17 mouse cellular contexts compared by ENCODE assay signal in the genomic region with DNA sequence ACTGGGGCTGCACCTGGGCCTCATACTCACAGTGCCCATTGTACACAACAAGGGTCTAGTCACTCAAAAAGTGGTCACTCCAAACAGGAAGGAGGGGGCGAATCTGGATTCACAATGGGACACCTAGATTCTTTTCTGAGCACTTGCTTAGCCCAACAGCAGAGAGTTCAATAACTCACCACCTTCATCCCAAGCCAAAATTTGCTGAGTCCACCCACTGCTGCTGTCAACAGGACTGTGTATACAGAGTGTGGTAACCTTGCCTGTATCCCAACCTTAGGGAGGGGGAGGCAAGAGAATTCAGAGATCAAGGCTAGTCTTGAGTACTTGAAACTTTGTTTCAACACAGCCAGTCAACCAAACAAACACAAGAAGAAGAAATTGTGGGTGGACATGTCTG.
DNase-seq lines count a peak whose midpoint lies in the region; ATAC-seq and TF ChIP-seq lines count a peak whose summit lies in the region.
"Had no signal": no experiment of that assay in that cellular context is flagged by ENCODE, and none has a peak within 500 bp of the region (broad histone marks: within the 10 kb centered on the region; RNA-seq: fewer than 3 reads in every experiment).

No protein-coding gene starts in this region.

- H3K27me3 ChIP-seq in forebrain, embryonic 15.5 days: no peaks in the 10 kb centered on the region
- no peaks in the 10 kb centered on the region for H3K27me3 ChIP-seq in forebrain, embryonic 12.5 days
- H3K27me3 ChIP-seq in kidney, embryonic 15.5 days: no peaks in the 10 kb centered on the region
- no peaks in the 10 kb centered on the region for H3K27me3 ChIP-seq in midbrain, embryonic 11.5 days (ENCODE audit: control insufficient read depth, insufficient read depth, low read length)
- no peaks in the 10 kb centered on the region for H3K27me3 ChIP-seq in midbrain, postnatal 0 days (ENCODE audit: insufficient read depth, low read length)
- no peaks in the 10 kb centered on the region for H3K27me3 ChIP-seq in intestine, embryonic 15.5 days (replicated peaks)
- H3K27me3 ChIP-seq: embryonic facial prominence, embryonic 13.5 days; lung, embryonic 15.5 days; midbrain, embryonic 12.5 days; neural tube, embryonic 12.5 days; Patski had no signal

- no peaks in the 10 kb centered on the region for H3K9me3 ChIP-seq in forebrain, embryonic 15.5 days
- H3K9me3 ChIP-seq in forebrain, embryonic 12.5 days: no peaks in the 10 kb centered on the region
- H3K9me3 ChIP-seq in kidney, embryonic 15.5 days (replicated peaks): no peaks in the 10 kb centered on the region
- H3K9me3 ChIP-seq in midbrain, embryonic 11.5 days (ENCODE audit: control insufficient read depth, low read length): no peaks in the 10 kb centered on the region
- no peaks in the 10 kb centered on the region for H3K9me3 ChIP-seq in midbrain, postnatal 0 days (ENCODE audit: low read length)
- no peaks in the 10 kb centered on the region for H3K9me3 ChIP-seq in intestine, embryonic 15.5 days
- H3K9me3 ChIP-seq: forebrain, embryonic 10.5 days; lung, embryonic 15.5 days; midbrain, embryonic 12.5 days had no signal

- TF ChIP-seq CTCF in midbrain, postnatal 0 days (IDR thresholded peaks at IDR 0.05): no peak

- H3K4me3 ChIP-seq in forebrain, embryonic 15.5 days: no peak overlapping the region
- no peak overlapping the region for H3K4me3 ChIP-seq in forebrain, embryonic 12.5 days (replicated peaks)
- H3K4me3 ChIP-seq in kidney, embryonic 15.5 days (replicated peaks): no peak overlapping the region
- H3K4me3 ChIP-seq in midbrain, embryonic 11.5 days (ENCODE audit: low read depth, low read length): no peak overlapping the region
- no peak overlapping the region for H3K4me3 ChIP-seq in midbrain, postnatal 0 days (ENCODE audit: low read depth, low read length)
- no peak overlapping the region for H3K4me3 ChIP-seq in intestine, embryonic 15.5 days (replicated peaks)
- H3K4me3 ChIP-seq: embryonic facial prominence, embryonic 13.5 days; forebrain, embryonic 10.5 days; gastrocnemius, adult 2 months; lung, embryonic 15.5 days; midbrain, embryonic 12.5 days; neural tube, embryonic 12.5 days had no signal

- 70% methylated on average over 1 of the region's 1 CpGs for WGBS in forebrain, embryonic 15.5 days
- 80% methylated on average over 1 of the region's 1 CpGs for WGBS in forebrain, embryonic 12.5 days
- WGBS in kidney, embryonic 15.5 days: 89% methylated on average over 1 of the region's 1 CpGs
- WGBS in midbrain, embryonic 11.5 days: 88% methylated on average over 1 of the region's 1 CpGs
- 81% methylated on average over 1 of the region's 1 CpGs for WGBS in midbrain, postnatal 0 days
- 82% methylated on average over 1 of the region's 1 CpGs for WGBS in intestine, embryonic 15.5 days

- no peak overlapping the region for H3K27ac ChIP-seq in forebrain, embryonic 15.5 days (replicated peaks)
- H3K27ac ChIP-seq in forebrain, embryonic 12.5 days: no peak overlapping the region
- peak overlapping the region; percentile 59; the same call in 1 of the 2 replicates for H3K27ac ChIP-seq in kidney, embryonic 15.5 days
- no peak overlapping the region for H3K27ac ChIP-seq in midbrain, embryonic 11.5 days (ENCODE audit: low read depth, low read length)
- no peak overlapping the region for H3K27ac ChIP-seq in midbrain, postnatal 0 days (ENCODE audit: low read depth, low read length)
- H3K27ac ChIP-seq in intestine, embryonic 15.5 days: no peak overlapping the region
- H3K27ac ChIP-seq: hindbrain, embryonic 14.5 days; midbrain, embryonic 12.5 days; neural tube, embryonic 12.5 days had no signal

- no peak for DNase-seq in kidney, postnatal 14 days
- peak; percentile 59 for DNase-seq in midbrain, embryonic 11.5 days (ENCODE audit: low spot score, missing footprints)
- no peak for DNase-seq in midbrain, postnatal 0 days (ENCODE audit: low spot score)
- DNase-seq: cerebellum, adult 9-10 months; right cerebral cortex, postnatal 4 days had no signal

- H3K36me3 ChIP-seq in forebrain, embryonic 15.5 days: no peaks in the 10 kb centered on the region
- H3K36me3 ChIP-seq in forebrain, embryonic 12.5 days (replicated peaks): no peaks in the 10 kb centered on the region
- H3K36me3 ChIP-seq in kidney, embryonic 15.5 days: no peaks in the 10 kb centered on the region
- no peaks in the 10 kb centered on the region for H3K36me3 ChIP-seq in midbrain, embryonic 11.5 days (ENCODE audit: control insufficient read depth, insufficient read depth, low read length)
- no peaks in the 10 kb centered on the region for H3K36me3 ChIP-seq in midbrain, postnatal 0 days (ENCODE audit: insufficient read depth, low read length)
- H3K36me3 ChIP-seq in intestine, embryonic 15.5 days: no peaks in the 10 kb centered on the region
- H3K36me3 ChIP-seq: embryonic facial prominence, embryonic 13.5 days; forebrain, embryonic 10.5 days; lung, embryonic 15.5 days; midbrain, embryonic 12.5 days; neural tube, embryonic 12.5 days had no signal

- ATAC-seq in forebrain, embryonic 15.5 days (replicated peaks): 0 out of 2 replicates have a peak, but pooled peaks have one; percentile 35
- no peak for ATAC-seq in forebrain, embryonic 12.5 days (ENCODE audit: low FRiP score)
- ATAC-seq in kidney, embryonic 15.5 days (replicated peaks; ENCODE audit: low FRiP score): no peak
- ATAC-seq in midbrain, embryonic 11.5 days (ENCODE audit: low FRiP score): no peak
- no peak for ATAC-seq in midbrain, postnatal 0 days (ENCODE audit: low FRiP score)
- ATAC-seq in intestine, embryonic 15.5 days: no peak

- H3K4me2 ChIP-seq in forebrain, embryonic 15.5 days (replicated peaks): no peak overlapping the region
- H3K4me2 ChIP-seq in forebrain, embryonic 12.5 days: no peak overlapping the region
- H3K4me2 ChIP-seq in kidney, embryonic 15.5 days: no peak overlapping the region
- H3K4me2 ChIP-seq in midbrain, embryonic 11.5 days: no peak overlapping the region
- no peak overlapping the region for H3K4me2 ChIP-seq in midbrain, postnatal 0 days (ENCODE audit: low read depth, low read length, poor library complexity, severe bottlenecking)
- no peak overlapping the region for H3K4me2 ChIP-seq in intestine, embryonic 15.5 days (replicated peaks)
- H3K4me2 ChIP-seq: embryonic facial prominence, embryonic 13.5 days; hindbrain, embryonic 14.5 days; lung, embryonic 15.5 days; midbrain, embryonic 12.5 days; neural tube, embryonic 12.5 days had no signal

- H3K9ac ChIP-seq in forebrain, embryonic 15.5 days (replicated peaks): no peak overlapping the region
- H3K9ac ChIP-seq in forebrain, embryonic 12.5 days: no peak overlapping the region
- H3K9ac ChIP-seq in kidney, embryonic 15.5 days: no peak overlapping the region
- no peak overlapping the region for H3K9ac ChIP-seq in midbrain, embryonic 11.5 days (ENCODE audit: low read length)
- H3K9ac ChIP-seq in midbrain, postnatal 0 days (replicated peaks; ENCODE audit: low read length, poor library complexity, severe bottlenecking): no peak overlapping the region
- H3K9ac ChIP-seq in intestine, embryonic 15.5 days: no peak overlapping the region
- H3K9ac ChIP-seq: embryonic facial prominence, embryonic 13.5 days; hindbrain, embryonic 14.5 days; lung, embryonic 15.5 days; midbrain, embryonic 12.5 days; neural tube, embryonic 12.5 days had no signal

- H3K4me1 ChIP-seq in forebrain, embryonic 15.5 days: 0 out of 2 replicates have a peak, but pooled peaks cover 3% of the 10 kb centered on the region
- H3K4me1 ChIP-seq in forebrain, embryonic 12.5 days: no peaks in the 10 kb centered on the region
- H3K4me1 ChIP-seq in kidney, embryonic 15.5 days: peaks cover 14% of the 10 kb centered on the region
- H3K4me1 ChIP-seq in midbrain, embryonic 11.5 days (ENCODE audit: control insufficient read depth, insufficient read depth, low read length): no peaks in the 10 kb centered on the region
- H3K4me1 ChIP-seq in midbrain, postnatal 0 days (ENCODE audit: insufficient read depth, low read length): no peaks in the 10 kb centered on the region
- H3K4me1 ChIP-seq in intestine, embryonic 15.5 days (replicated peaks): peaks cover 13% of the 10 kb centered on the region
